Mouse (Mus musculus) liver, embryonic 18 days (tissue): ENCODE measurements around the gene 2310034G01Rik. TPM values are rescaled to one million over a fixed set of nuclear protein-coding genes. Genes with fewer than 3 reads are reported as not detected.

ENCODE experiments used
- polyA plus RNA-seq: library from polyadenylated mRNA; depleted of rRNA; stranded (reverse); fragments of >200 nt; gene quantifications from 2 replicates; pipeline ENCODE4 v1.2.3, GENCODE M21; 2012; rRNA removed

2310034G01Rik gene
- polyA plus RNA-seq, result 0.36 and 0.38 TPM in 2 replicates

DNA sequence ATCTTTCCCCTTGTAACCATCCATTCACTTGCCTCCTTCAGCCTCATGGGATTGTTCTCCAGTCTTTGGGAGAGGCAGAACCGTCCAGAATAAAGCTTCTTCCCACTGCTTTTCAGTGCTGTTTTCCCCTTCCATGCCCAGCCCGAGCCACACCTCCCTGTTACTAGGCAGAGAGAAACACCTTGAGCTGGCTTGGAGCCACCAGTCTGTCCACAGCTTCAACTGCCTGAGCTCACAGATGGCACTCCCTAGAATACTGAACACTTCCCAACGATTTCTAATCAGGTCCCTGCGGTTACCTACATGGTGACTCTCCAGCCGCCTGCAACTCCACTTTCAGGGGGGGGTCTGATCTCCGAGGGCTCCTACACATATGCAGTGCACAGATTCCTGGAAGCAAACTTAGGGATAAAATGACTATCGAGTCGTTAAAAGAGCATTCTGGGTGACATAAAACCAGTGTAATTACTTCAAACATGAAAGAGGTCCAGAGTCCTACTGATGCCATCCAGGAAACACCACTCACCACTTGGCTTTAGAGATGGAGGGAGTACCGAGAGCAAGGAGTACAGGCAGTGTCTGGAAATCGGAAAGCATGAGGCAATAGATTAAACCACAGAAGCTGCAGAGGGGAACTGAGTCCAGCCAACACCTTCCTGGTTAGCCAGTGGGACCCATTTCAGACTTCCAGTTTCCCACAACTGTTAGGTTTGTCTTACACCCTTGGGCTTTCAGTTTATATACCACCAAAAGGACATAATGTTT is at the start of gene 2310034G01Rik:
Gene 2310034G01Rik, minus strand, starts transcription at position 135 of the 765 bp plus-strand sequence.

DNA sequence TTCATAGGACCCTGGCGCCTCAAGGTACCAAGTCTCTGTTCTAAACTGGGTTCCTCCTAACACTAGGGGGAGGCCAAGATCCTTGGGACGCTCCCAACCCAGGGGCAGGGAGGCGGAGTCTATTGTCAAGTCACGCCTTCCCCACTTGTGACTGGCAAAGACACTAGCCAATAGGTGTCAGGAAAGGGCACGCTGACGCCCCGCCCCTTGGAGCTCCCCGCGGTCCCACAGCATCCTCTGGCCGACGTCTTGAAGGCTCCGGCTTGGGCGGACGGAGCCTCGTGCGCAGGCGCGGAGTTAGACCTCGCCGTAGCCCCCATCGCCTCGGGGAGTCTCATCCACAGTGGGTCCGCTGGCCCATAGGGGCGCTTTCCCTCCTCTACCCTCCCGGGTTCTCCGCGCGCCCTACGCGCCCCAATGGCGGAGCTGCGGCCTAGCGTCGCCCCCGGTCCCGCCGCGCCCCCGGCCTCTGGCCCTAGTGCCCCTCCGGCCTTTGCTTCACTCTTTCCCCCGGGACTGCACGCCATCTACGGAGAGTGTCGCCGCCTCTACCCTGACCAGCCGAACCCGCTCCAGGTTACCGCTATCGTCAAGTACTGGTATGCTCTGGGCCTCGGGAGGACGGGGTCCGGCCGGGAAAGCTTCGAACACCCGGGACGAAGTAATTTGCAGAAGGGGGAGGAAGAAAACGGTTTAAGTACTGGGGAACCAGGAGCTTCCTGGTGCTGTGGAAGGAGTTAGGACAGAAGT is 46.8 kb upstream of the 2310034G01Rik start, which contains the start of gene Sufu:
Gene Sufu, plus strand, starts transcription at position 211 of the 750 bp plus-strand sequence.

DNA sequence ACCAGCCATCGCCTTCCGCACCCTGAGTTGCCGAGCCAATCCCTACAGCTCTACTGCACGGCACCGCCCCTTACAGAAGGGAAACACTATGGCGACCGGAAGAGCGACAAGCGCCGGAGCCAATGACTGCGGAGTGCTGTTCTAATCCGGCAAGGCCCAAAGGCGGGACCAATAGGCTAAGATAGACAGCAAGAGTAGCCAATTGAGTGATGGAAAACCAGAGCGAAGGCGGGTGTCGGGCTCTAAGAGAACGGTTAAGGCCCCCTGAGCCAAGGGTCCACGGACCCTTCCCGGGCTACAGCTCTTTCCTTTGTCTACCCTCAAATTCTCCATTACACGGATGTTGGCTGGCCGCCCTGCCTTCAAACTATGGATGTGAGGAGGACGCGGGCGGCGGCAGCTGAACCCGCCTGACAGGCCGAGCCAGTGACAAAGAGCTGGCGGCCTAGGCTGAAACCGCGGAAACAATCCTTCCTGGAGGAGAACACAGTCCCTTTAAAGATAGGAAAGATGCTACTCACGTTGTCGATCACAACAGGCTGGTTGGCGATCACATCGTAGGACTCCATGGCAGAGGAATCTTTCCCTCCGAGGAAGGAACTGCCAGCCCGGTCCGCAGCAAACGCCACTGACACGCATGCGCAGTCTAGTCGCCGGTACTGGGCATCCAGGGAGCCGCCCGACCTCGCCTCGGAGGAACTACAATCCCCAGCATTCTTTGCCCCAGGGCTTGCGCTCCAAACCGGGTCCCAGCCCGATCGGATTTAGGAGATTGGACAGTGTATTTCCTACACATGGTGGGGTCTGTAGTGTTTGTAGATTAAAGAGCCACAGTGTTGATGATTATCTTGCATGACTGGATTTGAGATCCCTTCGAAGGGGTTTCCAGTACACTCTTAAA is 45.3 kb upstream of the 2310034G01Rik start, which contains the start of gene Actr1a:
Gene Actr1a, minus strand, starts transcription at position 640 of the 901 bp plus-strand sequence.

DNA sequence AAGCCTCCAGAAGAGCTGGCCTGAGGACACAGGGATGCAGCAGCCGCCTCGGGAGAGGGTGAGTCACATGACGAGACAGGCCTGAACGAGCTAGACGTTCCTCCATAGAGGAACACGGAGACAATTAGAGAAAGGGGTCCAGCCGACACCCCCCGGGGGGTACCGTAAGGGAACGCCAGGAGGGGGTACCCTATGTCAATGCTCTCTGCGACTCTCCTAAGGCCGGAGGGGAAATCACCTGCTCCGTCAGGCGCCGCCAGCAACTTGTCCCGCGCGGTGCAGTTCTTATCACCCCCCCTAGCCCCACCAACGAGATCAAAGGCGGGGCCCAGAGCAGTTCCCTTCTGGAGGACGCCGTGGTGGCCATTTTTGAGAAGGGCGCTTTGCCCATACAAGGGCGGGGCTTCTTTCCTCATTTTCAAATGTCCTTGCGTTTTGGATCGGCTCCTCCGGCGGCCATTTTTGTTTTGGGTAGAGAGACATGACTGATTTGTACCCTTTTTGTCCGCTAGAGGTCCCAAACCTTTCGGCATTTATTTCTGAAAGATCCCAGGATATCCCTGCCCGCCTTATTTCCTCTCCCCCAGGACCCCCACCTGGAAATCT is 11.7 kb downstream of the 2310034G01Rik start, which contains the start of gene Cuedc2:
Gene Cuedc2, minus strand, starts transcription at position 372 of the 606 bp plus-strand sequence.

DNA sequence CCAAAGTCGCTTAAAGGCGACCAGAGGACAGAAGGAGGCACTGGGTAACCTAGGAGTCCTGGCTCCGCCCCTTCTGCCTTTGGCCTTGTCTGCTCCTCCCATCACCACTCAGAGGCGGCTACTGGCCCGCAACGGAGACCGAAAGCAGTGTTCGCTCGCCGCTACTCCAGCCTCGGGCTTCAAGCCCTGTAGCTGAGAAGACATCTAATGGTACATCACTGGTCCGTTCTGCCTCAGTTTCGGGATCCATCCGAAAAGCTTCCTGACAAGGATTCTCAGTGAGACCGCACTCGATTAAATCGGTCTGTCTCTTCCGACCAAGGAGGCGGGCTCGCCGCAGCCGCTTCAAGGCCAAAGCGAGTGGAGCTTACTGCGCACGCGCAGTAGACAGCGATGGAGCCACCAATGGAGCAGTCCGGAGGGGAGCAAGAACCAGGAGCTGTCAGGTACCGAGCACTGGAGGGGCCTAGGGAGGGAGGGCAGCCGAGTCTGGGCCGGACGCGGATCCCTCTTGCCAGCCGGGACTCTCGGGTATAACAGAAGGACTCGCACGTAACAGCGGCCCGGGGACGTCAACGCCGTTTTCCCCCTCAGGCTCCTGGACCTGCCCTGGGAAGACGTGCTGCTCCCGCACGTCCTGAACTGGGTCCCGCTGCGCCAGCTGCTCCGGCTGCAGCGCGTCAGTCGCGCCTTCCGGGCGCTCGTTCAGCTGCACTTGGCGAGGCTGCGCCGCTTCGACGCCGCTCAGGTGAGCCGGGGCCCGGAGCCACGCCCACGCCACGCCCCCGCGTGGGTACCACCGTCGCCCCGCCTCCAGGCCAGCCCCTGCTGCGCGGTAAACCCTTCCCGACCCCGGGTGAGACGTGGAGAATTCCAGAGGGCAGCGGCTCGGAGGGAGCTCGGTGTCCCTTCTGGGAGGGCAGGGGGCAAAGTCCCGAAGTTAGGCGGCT is 21.7 kb downstream of the 2310034G01Rik start, which contains the start of gene Fbxl15:
Gene Fbxl15, plus strand, starts transcription at position 104 of the 950 bp plus-strand sequence.

DNA sequence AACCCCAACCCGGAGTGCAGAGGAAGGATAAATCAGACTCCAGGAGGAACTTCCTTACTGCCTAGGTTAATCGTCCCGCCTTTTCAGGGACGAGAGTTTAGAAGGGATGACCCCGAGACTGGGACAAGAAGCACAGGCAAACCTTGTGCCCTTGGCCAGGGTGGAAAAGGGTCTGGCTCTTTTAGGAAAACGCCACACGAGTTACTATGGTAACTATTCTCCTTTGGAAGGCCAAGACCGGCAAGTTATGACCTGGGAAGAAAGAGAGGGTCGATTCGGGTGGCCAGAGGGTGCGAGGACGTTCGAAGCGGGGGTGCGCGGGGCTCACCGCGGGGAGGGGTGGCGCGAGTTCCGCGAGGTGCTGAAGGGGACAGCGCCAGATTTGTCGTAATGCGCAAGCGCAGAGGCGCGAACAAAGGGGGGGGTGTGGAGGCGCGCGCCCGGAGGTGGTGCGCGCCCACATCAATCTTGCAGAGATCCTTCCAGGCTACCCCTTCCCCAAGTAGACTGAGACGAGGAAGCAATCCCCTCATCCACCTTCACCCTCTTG is 23.3 kb downstream of the 2310034G01Rik start, which contains the start of gene Psd:
Gene Psd, minus strand, starts transcription at position 401 of the 550 bp plus-strand sequence.

DNA sequence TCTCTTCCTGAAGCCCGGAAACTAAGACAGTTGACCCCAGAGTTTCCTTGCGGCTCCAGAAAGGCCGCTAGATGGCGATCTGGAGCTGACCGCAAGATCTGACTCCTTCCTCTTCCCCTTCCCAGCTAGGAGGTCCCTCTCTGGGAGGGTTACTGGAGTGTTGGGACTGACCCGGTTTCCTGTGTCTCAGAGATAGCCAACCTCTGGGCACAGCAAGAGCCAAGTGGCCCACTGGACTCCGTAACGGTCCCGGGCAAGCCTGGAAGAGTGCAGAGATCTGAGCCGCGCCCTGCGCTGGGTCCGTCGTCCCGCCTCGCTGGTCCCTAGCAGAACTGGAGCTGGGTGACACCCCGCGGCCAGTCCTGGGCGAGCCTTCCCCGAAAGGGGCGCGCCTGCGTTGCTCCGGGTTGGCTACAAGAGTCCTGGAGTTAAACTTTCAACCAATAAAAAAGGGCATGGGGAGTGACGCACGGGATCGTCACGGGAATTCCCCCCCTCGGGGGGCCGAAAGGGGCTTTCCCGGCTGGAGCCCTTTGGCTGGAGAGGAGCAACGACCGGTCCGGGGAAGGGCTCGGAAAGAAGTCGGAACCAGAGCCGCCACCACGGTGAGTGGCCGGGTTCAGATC is 45.8 kb downstream of the 2310034G01Rik start, which contains the start of gene Nfkb2:
Gene Nfkb2, plus strand, starts transcription at position 105 of the 626 bp plus-strand sequence.

Other genes starting within 250 kb of the 2310034G01Rik start
- gene Elovl3, start 218.4 kb downstream of the 2310034G01Rik start, polyA plus RNA-seq, result 0.12 and 0.13 TPM in 2 replicates
- gene Pitx3, start 202.0 kb downstream of the 2310034G01Rik start, polyA plus RNA-seq, result not detected in 2 replicates
- gene Gbf1, start 197.8 kb downstream of the 2310034G01Rik start, polyA plus RNA-seq, result 13.5 and 18.2 TPM in 2 replicates
- 4.4 and 4.9 TPM in 2 replicates for gene Nfkb2, start 46.0 kb downstream of the 2310034G01Rik start, polyA plus RNA-seq
- 1.7 and 1.9 TPM in 2 replicates for gene Psd, start 23.1 kb downstream of the 2310034G01Rik start, polyA plus RNA-seq
- 7.8 and 8.1 TPM in 2 replicates for gene Fbxl15, start 22.1 kb downstream of the 2310034G01Rik start, polyA plus RNA-seq
- gene Cuedc2, start 11.6 kb downstream of the 2310034G01Rik start, polyA plus RNA-seq, result 42.7 and 46.4 TPM in 2 replicates
- 7.3 and 9.8 TPM in 2 replicates for gene Mfsd13a, start 9.2 kb downstream of the 2310034G01Rik start, polyA plus RNA-seq
- gene Actr1a, start 45.4 kb upstream of the 2310034G01Rik start, polyA plus RNA-seq, result 24.5 and 24.7 TPM in 2 replicates
- gene Sufu, start 46.6 kb upstream of the 2310034G01Rik start, polyA plus RNA-seq, result 2.8 and 3.0 TPM in 2 replicates
- gene Trim8, start 151.4 kb upstream of the 2310034G01Rik start, polyA plus RNA-seq, result 8.2 and 8.8 TPM in 2 replicates
- 28.4 and 30.0 TPM in 2 replicates for gene Arl3, start 222.9 kb upstream of the 2310034G01Rik start, polyA plus RNA-seq
- gene Sfxn2, start 223.1 kb upstream of the 2310034G01Rik start, polyA plus RNA-seq, result 19.3 and 21.4 TPM in 2 replicates
- gene Wbp1l, start 248.8 kb upstream of the 2310034G01Rik start, polyA plus RNA-seq, result 33.3 and 43.3 TPM in 2 replicates